Mouse (Mus musculus): ENCODE measurements around the gene Vipr1.

Gene Vipr1

DNA sequence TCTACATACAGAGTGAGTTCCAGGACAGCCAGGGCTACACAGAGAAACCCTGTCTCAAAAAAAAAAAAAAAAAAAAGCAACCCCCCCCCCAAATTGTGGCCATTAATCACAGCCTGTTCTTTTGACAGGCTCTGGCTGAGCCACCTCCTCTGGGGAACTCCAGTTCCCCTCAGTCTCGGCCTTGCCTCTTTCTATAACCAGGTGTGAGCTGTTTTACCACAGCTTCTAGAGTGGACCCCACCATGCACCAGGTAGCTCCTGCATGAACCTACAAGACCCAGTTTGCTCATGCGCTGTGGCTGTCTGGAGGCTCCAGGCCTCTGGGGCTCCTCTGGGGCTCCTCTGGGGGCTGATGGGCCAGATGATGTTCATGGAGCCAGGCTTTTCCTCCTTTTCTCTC, 33.0 kb downstream of the Vipr1 start:
- Histone ChIP-seq H3K4me3 (replicated peaks; ENCODE audit: low read length) (no peak overlapping the region), H3K36me3 (ENCODE audit: insufficient read depth, low read length) (no peaks in the 10 kb centered on the region), H3K9me3 (ENCODE audit: low read length) (no peaks in the 10 kb centered on the region), H3K4me1 (replicated peaks; ENCODE audit: low read depth, low read length) (peaks cover 4% of the 10 kb centered on the region), H3K27me3 (ENCODE audit: insufficient read depth, low read length) (peaks cover 35% of the 10 kb centered on the region)
- TF ChIP-seq POU5F1 (IDR thresholded peaks at IDR 0.05; ENCODE audit: borderline replicate concordance, low read length) (no peak), NANOG (IDR thresholded peaks at IDR 0.05; ENCODE audit: borderline replicate concordance, low read length) (no peak), CTCF (conservative IDR thresholded peaks at IDR 0.05; ENCODE audit: low read length) (no peak)

DNA sequence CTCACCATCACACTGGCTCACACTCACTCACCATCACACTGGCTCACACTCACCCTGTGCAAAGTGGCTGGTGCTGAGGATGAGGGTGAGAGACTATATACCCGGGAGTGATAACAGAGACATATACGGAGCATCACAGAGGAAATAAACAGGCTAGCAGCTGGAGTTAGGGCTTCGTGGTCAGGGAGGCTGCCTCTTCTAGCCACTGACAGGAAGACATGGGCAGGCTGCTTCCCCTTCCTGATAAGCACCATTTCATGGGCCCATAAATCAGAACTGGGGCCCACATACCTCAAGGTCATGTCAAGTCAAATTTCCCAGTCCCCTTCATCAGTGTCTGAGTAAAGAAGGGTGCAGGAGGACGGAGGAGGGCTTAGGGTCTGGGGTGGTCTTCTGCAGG, 34.6 kb downstream of the Vipr1 start:
- TF ChIP-seq POU5F1 (IDR thresholded peaks at IDR 0.05; ENCODE audit: borderline replicate concordance, low read length) (no peak), CTCF (conservative IDR thresholded peaks at IDR 0.05; ENCODE audit: low read length) (no peak), NANOG (IDR thresholded peaks at IDR 0.05; ENCODE audit: borderline replicate concordance, low read length) (no peak)
- no peaks in the 10 kb centered on the region for H3K36me3 ChIP-seq (ENCODE audit: insufficient read depth, low read length)
- H3K27me3 ChIP-seq (ENCODE audit: insufficient read depth, low read length): peaks cover 23% of the 10 kb centered on the region

DNA sequence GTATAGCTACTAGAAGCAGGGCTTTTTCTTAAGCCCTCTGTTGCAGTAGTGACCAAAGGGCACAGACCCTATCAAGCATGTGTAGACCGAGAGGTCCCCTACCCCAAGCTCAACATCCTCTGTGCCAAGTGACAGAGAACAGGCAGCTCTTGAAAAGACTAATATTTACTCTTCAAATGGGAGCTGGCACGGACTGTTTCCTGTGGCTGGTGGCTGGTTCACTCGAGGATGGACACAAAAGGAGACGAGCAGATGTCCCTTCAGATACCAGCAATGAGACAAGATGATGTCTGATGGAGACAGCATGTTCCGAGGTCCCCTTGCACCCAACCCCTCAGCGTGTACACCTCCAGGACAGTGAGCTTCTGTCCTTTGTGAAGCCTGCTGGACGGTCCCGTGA, 35.0 kb downstream of the Vipr1 start:
- H3K4me3 ChIP-seq (replicated peaks; ENCODE audit: low read length): no peak overlapping the region
- TF ChIP-seq POU5F1 (IDR thresholded peaks at IDR 0.05; ENCODE audit: borderline replicate concordance, low read length) (no peak), NANOG (IDR thresholded peaks at IDR 0.05; ENCODE audit: borderline replicate concordance, low read length) (no peak), CTCF (conservative IDR thresholded peaks at IDR 0.05; ENCODE audit: low read length) (no peak)
- no peaks in the 10 kb centered on the region for H3K9me3 ChIP-seq (ENCODE audit: low read length)
- H3K27me3 ChIP-seq (ENCODE audit: insufficient read depth, low read length): peaks cover 19% of the 10 kb centered on the region
- no peaks in the 10 kb centered on the region for H3K36me3 ChIP-seq (ENCODE audit: insufficient read depth, low read length)
- peaks cover 10% of the 10 kb centered on the region for H3K4me1 ChIP-seq (replicated peaks; ENCODE audit: low read depth, low read length)

More for the DNA sequence above, 34.6 kb downstream of the Vipr1 start:
- no peak overlapping the region for H3K4me3 ChIP-seq (replicated peaks; ENCODE audit: low read length)
- H3K4me1 ChIP-seq (replicated peaks; ENCODE audit: low read depth, low read length): peaks cover 6% of the 10 kb centered on the region
- H3K9me3 ChIP-seq (ENCODE audit: low read length): no peaks in the 10 kb centered on the region

DNA sequence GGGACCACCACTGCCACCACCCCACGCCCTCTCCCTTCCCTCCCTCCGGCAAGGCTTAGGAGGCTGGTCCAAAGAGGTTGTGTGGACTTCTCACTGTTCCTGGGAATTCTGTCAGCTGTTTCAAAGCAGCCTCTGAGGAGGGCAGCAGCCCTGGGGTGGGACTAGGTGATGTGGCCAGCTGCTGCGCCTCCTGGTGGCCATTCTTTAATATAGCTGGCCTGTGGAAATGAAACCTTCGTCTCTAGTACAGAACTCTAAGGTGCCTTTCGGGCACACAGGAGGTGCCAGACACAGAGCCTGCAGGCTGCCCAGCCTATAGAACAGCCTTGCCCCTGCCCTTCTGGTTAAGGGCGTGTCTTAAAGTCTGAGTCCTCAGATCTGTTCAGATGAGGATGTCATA, 37.0 kb downstream of the Vipr1 start:
- peaks cover 12% of the 10 kb centered on the region for H3K4me1 ChIP-seq (replicated peaks; ENCODE audit: low read depth, low read length)
- H3K4me3 ChIP-seq (replicated peaks; ENCODE audit: low read length): no peak overlapping the region
- no peaks in the 10 kb centered on the region for H3K9me3 ChIP-seq (ENCODE audit: low read length)
- peaks cover 11% of the 10 kb centered on the region for H3K36me3 ChIP-seq (ENCODE audit: insufficient read depth, low read length)
- peaks cover 11% of the 10 kb centered on the region; the same call in 1 of the 2 replicates for H3K27me3 ChIP-seq (ENCODE audit: insufficient read depth, low read length)
- TF ChIP-seq POU5F1 (IDR thresholded peaks at IDR 0.05; ENCODE audit: borderline replicate concordance, low read length): no peak
- TF ChIP-seq NANOG (IDR thresholded peaks at IDR 0.05; ENCODE audit: borderline replicate concordance, low read length): no peak
- peak; percentile 80 for TF ChIP-seq CTCF (conservative IDR thresholded peaks at IDR 0.05; ENCODE audit: low read length)

DNA sequence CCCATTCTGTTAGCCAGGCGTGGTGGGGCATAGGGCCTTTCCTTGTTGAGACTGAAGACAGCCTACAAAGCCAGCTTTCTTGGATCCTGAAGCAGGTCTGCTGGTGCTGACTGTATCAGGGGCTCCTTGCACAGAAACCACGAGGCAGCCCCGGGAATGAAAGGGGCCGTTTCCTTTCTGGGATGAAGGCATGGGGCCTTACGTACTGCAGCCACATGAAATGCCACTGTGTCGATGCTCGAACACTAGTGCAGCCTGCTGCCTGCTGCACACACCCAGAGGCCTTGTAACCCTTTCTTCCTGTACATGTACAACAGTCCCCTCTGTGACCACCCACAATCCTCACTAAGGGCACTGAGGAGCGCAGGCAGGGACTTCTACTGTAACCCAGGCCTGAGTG, 38.7 kb downstream of the Vipr1 start:
- Histone ChIP-seq H3K36me3 (ENCODE audit: insufficient read depth, low read length) (peaks cover 23% of the 10 kb centered on the region), H3K4me1 (replicated peaks; ENCODE audit: low read depth, low read length) (peaks cover 12% of the 10 kb centered on the region), H3K4me3 (replicated peaks; ENCODE audit: low read length) (no peak overlapping the region), H3K9me3 (ENCODE audit: low read length) (no peaks in the 10 kb centered on the region), H3K27me3 (ENCODE audit: insufficient read depth, low read length) (peaks cover 11% of the 10 kb centered on the region; the same call in 1 of the 2 replicates)
- no peak for TF ChIP-seq POU5F1 (IDR thresholded peaks at IDR 0.05; ENCODE audit: borderline replicate concordance, low read length)
- TF ChIP-seq CTCF (conservative IDR thresholded peaks at IDR 0.05; ENCODE audit: low read length): no peak
- TF ChIP-seq NANOG (IDR thresholded peaks at IDR 0.05; ENCODE audit: borderline replicate concordance, low read length): no peak

DNA sequence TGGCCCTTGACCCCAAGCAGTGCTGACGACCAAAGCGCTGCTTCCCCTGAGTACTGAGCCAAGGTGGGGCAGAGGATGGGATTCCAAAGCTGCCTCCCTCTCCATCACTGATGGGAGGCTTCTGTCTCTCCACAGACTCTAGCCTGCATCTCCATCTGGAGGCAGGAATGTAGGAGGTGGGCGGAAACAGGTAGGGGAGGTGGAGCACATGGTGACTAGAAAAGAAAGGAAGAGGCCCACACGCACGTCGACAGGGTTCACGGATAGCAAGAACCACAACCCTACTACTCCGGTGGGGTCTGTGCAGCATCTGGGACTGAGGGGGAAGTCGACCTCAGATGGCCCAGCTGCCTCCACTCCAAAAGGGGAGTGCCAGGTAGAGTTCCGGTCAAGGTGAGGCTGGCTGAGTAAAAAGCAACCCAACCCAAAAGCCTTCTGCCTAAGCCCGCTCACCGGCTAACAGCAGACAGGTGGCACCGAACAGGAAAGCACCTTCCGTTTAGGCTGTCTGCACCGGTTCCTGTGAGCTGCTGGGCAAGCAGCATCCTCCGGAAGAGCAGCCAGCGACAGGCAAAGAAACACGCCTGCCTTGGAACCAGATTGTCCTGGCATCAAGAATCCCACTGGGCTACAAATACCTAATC, 39.6 kb downstream of the Vipr1 start:
- Histone ChIP-seq H3K9me3 (ENCODE audit: low read length) (no peaks in the 10 kb centered on the region), H3K4me1 (replicated peaks; ENCODE audit: low read depth, low read length) (peaks cover 12% of the 10 kb centered on the region), H3K27me3 (ENCODE audit: insufficient read depth, low read length) (peaks cover 8% of the 10 kb centered on the region; the same call in 1 of the 2 replicates), H3K36me3 (ENCODE audit: insufficient read depth, low read length) (peaks cover 23% of the 10 kb centered on the region), H3K4me3 (replicated peaks; ENCODE audit: low read length) (no peak overlapping the region)
- TF ChIP-seq NANOG (IDR thresholded peaks at IDR 0.05; ENCODE audit: borderline replicate concordance, low read length): no peak
- no peak for TF ChIP-seq CTCF (conservative IDR thresholded peaks at IDR 0.05; ENCODE audit: low read length)
- no peak for TF ChIP-seq POU5F1 (IDR thresholded peaks at IDR 0.05; ENCODE audit: borderline replicate concordance, low read length)

DNA sequence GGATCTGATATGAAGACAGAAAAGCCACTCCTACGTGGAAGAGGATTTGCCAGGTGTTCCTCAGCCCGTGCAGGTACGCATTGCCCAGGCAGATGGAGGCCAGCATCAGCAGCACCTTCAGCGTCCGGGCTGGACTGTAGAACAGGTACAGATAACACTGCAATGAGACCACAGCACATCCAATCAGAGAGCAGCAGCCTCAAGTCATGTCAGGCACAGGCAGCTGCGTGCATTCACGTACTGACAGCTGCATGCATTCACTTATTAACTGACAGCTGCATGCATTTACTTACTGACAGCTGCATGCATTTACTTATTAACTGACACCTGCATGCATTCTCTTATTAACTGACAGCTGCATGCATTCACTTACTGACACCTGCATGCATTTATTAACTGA, 42.2 kb downstream of the Vipr1 start:
- Histone ChIP-seq H3K27me3 (ENCODE audit: insufficient read depth, low read length) (no peaks in the 10 kb centered on the region), H3K4me3 (replicated peaks; ENCODE audit: low read length) (no peak overlapping the region), H3K4me1 (replicated peaks; ENCODE audit: low read depth, low read length) (peaks cover 12% of the 10 kb centered on the region), H3K36me3 (ENCODE audit: insufficient read depth, low read length) (peaks cover 38% of the 10 kb centered on the region), H3K9me3 (ENCODE audit: low read length) (no peaks in the 10 kb centered on the region)
- TF ChIP-seq NANOG (IDR thresholded peaks at IDR 0.05; ENCODE audit: borderline replicate concordance, low read length): no peak
- TF ChIP-seq POU5F1 (IDR thresholded peaks at IDR 0.05; ENCODE audit: borderline replicate concordance, low read length): no peak
- no peak for TF ChIP-seq CTCF (conservative IDR thresholded peaks at IDR 0.05; ENCODE audit: low read length)

DNA sequence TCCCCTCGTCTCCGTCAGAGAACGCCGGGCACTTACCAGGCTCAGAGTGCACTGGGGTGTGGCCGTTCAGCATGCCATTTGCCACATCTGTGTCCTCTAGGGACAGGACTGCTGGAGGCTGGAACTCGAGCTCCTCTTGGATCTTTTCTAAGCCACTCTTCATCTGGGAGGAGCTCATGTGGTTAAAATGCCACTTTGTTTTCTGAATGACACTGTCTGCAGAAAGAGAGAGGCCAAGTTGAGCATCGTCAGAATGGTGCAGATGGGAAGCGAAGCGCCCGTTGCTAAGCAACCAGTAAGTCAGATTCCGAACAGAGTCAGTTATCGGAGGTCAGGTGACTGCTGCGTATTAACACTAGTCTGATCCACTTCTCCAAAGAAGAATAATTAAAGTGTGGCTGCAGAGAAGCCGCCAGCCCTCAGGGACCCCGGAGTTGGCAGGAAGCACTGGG, 47.7 kb downstream of the Vipr1 start:
- Histone ChIP-seq H3K36me3 (ENCODE audit: insufficient read depth, low read length) (peaks cover 43% of the 10 kb centered on the region), H3K9me3 (ENCODE audit: low read length) (no peaks in the 10 kb centered on the region), H3K4me1 (replicated peaks; ENCODE audit: low read depth, low read length) (peaks cover 14% of the 10 kb centered on the region), H3K4me3 (replicated peaks; ENCODE audit: low read length) (no peak overlapping the region), H3K27me3 (ENCODE audit: insufficient read depth, low read length) (no peaks in the 10 kb centered on the region)
- TF ChIP-seq CTCF (conservative IDR thresholded peaks at IDR 0.05; ENCODE audit: low read length) (no peak), NANOG (IDR thresholded peaks at IDR 0.05; ENCODE audit: borderline replicate concordance, low read length) (no peak), POU5F1 (IDR thresholded peaks at IDR 0.05; ENCODE audit: borderline replicate concordance, low read length) (no peak)

DNA sequence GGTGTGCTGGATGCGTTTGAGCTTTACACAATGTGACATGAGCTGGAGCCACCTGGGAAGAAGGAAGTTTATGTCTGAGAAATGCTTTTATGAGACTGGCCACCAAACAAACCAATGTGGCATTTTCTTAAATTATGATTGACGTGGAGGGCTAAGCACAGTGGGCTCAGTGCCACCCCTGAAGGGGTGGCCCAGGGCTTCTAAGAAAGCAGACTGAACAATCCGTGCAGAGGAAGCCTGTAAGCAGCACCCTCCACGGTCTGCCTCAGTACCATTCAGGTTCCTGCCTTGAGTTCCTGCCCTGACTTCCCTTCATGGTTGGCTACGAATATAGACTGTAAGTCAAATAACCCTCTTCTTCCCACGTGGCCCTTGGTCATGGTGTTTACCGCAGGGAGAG, 48.2 kb downstream of the Vipr1 start:
- H3K36me3 ChIP-seq (ENCODE audit: insufficient read depth, low read length): peaks cover 41% of the 10 kb centered on the region
- H3K27me3 ChIP-seq (ENCODE audit: insufficient read depth, low read length): no peaks in the 10 kb centered on the region
- H3K9me3 ChIP-seq (ENCODE audit: low read length): no peaks in the 10 kb centered on the region
- TF ChIP-seq CTCF (conservative IDR thresholded peaks at IDR 0.05; ENCODE audit: low read length): no peak
- no peak for TF ChIP-seq NANOG (IDR thresholded peaks at IDR 0.05; ENCODE audit: borderline replicate concordance, low read length)
- no peak for TF ChIP-seq POU5F1 (IDR thresholded peaks at IDR 0.05; ENCODE audit: borderline replicate concordance, low read length)
- H3K4me3 ChIP-seq (replicated peaks; ENCODE audit: low read length): no peak overlapping the region
- peaks cover 15% of the 10 kb centered on the region for H3K4me1 ChIP-seq (replicated peaks; ENCODE audit: low read depth, low read length)
